Mouse (Mus musculus) heart, postnatal 0 days (tissue): ENCODE results near the gene Tyw5.

Source experiments
- CTCF ChIP-seq: IDR thresholded peaks from 2 replicates; pipeline ENCODE4 v1.5.1; 2016; ENCODE audit warnings: antibody characterized with exemption, control low read depth, low read depth
- EP300 ChIP-seq: IDR thresholded peaks from 2 replicates; pipeline ENCODE4 v1.6.1; 2016; ENCODE audit warnings: antibody characterized with exemption, low read depth

GRCm38 (mm10) chr1:57402116-57402515 lies 4.8 kb downstream of the Tyw5 start:
- TF ChIP-seq CTCF (no peak), EP300 (no peak)
